Mouse (Mus musculus) layer of hippocampus, postnatal 14 days (tissue): Measurements from ENCODE around the gene Chka. TPM values are rescaled to one million over a fixed set of nuclear protein-coding genes. Genes with fewer than 3 reads are reported as not detected.

Source experiments
- DNase-seq, 2 experiments: peaks; one replicate each; pipeline ENCODE4 v3.0.0; 2021 to 2022; ENCODE audit warnings: low spot score in 2 of 2, mixed read lengths in 1 of 2
- total RNA-seq, 2 experiments: library from RNA; stranded (reverse); gene quantifications; 2 replicates each; pipeline ENCODE4 v1.2.3; 2021

Gene Chka
- total RNA-seq, 2 experiments from 2014 or later = 98.8 to 100 TPM

DNA sequence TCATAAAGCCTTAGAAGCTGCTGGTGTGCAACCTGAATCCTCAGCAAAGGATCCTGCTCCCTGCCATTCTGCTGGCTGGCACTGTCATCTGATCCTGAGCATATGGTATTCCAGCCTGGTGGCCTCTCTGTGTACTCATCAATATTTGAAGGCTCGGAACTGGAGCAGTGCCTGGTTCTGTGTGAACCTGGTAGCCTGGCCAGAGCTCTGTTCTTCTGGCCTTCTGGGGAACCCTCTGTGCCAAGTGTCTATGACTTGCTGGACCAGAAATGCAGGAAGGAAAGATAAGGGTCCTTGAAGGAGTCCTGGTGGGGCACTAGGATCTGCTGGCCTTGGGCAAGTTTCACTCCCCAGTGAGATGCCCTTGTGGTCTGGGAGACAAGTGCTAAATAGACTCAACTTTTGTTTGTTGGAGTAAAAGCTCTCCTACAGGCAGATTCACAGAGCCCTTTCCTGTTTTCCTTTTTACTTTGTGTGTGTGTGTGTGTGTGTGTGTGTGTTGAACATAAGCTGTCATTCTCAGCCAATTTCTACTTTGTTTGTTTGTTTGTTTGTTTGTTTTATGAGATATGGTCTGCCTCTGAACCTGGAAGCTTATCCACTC is 5.7 kb upstream of the Chka start:
- peak in 1 of 2 experiments; percentile 28 for DNase-seq

DNA sequence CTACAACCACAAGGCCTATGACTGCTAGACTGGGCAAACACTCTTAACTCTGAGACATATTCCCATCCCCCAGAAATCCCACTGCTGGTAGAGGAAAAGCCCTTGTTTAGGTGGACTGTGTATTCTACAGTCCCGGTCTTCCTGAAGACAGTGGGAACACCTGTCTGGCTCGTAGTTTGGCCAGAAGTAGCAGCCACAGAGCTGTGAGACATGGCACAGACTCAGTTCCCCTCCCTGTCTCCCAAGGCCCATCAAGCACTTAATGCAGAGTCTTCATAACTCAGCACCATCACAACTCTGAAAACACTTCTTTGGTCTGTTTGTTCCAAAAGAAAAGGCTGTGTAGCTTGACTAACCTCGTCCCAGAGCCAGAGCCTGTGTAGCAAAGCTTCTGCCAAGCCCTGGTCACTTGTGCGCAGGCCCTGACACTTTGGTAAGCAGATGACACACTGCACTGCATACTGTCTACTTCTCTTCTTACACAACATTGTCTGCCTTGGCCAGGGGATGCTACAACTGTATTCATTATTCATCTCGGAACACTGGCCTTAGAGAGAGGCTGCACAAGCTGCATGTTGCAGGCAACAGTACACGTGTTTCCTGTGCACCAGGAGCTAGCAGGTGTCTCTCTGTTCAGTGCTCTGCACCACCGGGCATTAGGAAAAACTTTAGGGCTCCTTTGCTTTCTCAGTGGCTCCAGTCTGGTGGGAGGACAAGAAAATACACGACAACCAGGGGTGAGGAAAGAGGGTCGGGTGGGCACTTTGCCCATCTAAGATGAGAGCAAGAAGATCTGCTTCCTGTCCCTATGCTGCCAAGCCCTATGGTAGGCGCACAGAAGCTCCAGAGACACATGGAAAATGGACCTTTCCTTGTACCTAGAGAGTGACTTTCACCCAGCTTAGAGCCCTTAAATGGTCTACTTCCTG is 4.6 kb upstream of the Chka start:
- DNase-seq = no peak

GRCm38 (mm10) chr19:3847711-3848110 is 3.9 kb upstream of the Chka start:
- DNase-seq = no peak

DNA sequence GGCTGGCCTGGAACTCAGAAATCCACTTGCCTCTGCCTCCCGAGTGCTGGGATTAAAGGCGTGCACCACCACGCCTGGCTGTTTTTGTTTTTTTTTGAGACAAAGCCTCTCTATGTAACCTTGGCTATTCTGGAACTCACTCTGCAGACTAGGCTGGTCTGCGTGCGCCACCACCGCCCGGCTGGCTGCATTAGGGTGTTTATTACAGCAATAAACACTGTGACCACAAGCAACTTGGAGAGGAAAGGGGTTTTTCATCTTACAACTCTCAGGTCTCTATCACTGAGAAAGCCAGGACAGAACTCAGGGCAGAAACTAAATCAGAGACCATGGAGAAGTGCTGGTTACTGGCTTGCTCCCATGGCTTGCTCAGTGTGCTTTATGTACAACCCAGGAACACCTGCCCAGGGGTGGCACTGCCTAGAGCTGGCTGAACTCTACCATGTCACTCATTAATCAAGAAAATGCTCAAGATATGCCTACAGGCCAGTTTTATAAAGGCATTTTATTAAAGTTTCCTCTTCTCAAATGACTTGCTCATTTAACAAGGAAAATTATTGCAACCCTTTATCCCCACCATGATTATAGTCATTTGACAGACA is 3.3 kb upstream of the Chka start:
- no peak for DNase-seq

DNA sequence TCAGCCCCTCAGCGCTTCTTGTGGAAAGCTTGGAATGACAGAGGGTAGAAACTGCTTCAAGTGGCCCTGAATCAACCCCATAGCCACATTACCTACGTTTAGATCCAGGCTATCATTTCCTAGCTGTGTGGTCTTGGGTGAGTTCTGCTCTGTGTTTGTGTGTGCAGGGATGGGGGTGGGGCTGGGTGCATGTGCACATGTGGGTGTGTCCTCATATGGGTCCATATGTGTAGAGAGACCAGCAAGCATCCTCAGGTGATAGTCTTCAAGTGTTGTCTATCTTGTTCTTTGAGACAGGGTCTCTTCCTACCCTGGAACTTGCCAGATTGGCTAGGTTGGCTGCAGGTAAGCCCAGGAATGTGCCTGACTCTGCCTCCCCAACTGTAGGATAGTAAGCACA is 2.3 kb upstream of the Chka start:
- no peak for DNase-seq

GRCm38 (mm10) chr19:3850076-3850475 is 1.5 kb upstream of the Chka start:
- no peak for DNase-seq

DNA sequence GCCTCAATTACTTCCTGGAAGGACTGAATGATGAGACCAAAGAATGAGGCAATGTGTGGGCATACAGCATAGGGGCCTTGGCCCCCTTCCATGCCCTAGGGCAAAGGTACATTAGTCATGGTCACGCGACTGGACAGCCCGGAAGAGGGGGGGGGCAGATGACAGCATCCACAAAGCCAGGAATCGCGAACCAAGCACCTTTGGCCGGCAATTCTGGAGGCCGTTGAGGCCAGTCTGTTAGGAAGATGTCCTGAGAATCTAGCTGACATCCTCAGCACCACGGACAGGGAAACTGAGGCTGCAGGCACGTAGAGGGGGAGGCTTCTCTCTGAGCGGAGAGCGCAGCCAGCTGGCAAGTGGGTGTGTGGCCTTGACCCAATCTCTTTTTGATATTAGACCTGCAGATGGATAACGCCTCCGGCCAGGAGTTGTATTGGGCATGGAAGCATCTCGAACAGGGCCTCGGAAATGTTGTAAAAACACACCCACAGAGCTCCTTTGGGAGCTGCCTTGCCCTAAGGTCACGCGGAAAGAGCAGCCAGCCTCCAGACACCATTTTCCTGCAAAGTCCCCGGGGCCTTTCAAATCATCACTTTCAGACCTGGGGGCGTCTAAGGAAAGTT is 615 bp upstream of the Chka start:
- DNase-seq = peak in 1 of 2 experiments; percentile 24

DNA sequence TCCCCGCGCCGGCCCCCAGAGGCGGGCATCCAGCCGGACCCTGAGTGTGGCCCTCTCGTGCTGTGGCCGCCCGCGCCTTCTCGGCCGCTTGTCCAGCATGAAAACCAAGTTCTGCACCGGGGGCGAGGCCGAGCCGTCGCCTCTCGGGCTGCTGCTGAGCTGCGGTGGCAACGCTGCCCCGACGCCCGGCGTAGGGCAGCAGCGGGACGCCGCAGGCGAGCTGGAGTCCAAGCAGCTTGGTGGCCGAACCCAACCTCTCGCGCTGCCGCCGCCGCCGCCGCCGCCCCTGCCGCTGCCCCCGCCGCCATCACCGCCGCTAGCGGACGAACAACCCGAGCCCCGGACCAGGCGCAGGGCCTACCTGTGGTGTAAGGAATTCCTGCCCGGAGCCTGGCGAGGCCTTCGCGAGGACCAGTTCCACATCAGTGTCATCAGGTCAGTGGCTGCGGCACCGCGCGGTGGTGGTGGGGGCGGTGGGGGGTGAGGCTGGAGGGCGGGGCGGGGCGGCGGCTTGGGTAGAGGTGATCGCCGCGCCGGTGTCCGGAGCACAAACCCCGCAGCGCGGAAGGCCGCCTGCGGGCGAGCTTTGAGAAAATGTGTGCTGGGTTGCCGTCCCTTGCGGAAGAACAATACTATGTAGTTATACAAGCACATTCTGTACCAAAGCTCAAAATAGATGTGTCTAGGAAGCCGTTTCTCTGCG is 557 bp downstream of the Chka start:
- peak in 1 of 2 experiments; percentile 50 for DNase-seq

GRCm38 (mm10) chr19:3853121-3853520 is 1.5 kb downstream of the Chka start:
- no peak for DNase-seq

GRCm38 (mm10) chr19:3853891-3854290 is 2.3 kb downstream of the Chka start:
- DNase-seq = peak in 1 of 2 experiments; percentile 40

- DNase-seq = no peak
These were observed 3.5 kb downstream of the Chka start for GRCm38 (mm10) chr19:3855091-3855490.

DNA sequence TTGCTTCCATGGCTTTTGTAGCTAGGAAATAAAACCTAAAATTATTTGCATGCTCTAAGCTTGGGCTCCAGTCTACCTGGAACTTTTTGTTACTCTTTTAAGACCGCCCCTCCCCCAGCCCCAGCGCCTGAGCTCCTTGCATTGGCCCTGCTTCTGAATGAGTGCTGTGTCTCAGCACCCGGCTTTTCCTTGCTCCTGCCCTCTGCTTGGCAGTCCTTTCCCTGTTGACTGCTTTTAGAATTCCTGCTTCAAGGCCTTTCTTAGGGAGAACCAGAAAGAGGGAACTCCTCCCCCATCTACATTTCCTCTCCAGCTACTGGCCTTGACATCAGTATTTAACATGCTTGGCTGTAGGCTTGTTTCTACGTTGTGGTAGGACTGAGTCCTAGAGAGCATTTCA is 4.0 kb downstream of the Chka start:
- peak; percentile 35 to 61 for DNase-seq

DNA sequence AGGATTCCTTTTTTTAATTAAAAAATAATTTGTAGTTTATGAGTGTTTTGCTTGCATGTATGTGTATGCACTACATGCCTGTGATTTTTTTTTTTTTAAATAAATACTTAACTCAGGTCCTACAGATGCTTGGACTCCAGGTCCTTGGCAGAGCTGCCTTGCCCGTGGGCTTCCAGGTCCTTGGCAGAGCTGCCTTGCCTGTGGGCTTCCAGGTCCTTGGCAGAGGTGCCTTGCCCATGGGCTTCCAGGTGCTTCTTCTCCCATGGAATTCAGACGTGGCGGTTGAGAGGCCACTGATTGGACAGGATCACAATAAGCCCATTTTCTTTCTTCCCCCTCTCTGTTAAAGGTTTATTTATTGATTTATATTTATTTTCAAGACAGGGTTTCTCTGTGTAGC is 5.6 kb downstream of the Chka start:
- no peak for DNase-seq

GRCm38 (mm10) chr19:3862713-3863112 is 11.1 kb downstream of the Chka start:
- peak in 1 of 2 experiments; percentile 18 for DNase-seq

DNA sequence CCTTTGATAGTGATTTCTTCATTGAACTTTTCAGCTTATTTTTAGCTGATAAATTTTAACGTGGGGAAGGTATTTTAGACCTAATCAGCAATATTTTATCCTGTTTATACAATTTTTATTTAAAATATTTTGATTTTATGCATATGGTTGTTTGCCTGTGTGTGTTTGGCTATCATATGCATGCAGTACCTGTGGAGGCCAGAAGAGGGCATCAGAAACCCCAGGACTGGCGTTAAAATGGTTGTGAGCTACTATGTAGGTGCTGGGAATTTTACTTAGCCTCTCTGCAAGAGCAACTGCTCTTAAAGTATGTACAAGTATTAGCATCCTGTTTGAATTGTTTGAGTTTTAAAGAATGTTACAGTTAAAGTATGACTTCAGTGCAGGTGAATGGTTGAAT is 13.4 kb downstream of the Chka start:
- DNase-seq = no peak

DNA sequence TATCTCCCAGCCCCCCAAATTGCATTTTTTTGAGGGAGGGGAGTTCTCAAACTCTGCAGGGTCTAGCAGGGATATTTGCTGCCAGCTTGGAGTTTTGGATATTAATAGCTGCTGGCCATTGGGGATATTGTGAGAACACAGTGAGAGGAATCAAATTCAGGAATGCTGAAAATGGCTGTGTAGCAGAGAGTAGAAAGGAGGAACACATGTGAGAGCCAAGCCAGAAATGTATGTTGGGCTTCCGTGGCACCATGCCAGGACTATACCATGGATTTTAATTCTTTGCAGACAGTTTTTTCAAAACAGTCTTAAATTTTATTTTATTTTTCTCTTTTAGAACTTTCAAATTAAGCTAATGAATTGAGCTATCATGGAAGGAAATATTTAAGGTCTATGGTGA is 16.7 kb downstream of the Chka start:
- DNase-seq = no peak

DNA sequence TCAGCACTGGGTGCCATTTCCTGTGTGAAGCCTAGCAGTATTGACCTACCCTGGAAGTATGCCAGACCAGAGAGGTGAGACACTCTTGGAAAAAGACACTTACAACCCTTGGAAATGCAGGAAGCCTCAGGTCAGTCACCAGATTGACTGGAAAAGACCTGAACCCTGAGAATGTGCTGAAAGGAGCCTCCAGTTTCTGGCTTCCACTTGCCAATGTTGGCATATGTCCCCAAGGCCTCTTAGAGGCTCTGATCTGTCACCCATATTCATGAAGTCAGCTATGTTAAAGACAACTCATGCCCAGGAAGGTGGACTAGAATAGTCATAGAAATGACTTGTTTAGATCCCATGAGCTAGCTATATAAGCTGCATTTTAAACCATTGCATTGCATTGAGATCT is 19.9 kb downstream of the Chka start:
- DNase-seq = no peak

GRCm38 (mm10) chr19:3872373-3872772 is 20.8 kb downstream of the Chka start:
- no peak for DNase-seq

DNA sequence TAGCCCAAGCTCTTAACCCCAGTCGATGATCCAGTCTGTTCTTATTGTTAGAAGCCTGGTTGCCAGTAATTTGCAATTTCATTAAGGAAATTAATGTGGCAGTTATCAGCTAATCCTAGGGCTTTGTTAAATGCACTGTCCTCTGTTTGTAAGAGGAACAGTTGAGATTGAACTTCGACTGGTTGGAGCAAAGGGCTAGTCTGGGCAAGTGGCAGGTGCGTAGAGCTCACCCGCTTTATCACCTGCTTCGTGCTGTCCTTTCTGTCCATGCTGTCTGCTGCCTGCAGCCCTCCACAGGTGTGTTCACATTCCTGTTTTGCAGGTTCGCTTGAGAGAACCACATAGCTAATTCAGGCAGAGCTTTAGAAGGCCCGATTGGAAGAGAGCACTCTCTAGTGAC is 23.5 kb downstream of the Chka start:
- no peak for DNase-seq

- no peak for DNase-seq
These were observed 28.7 kb downstream of the Chka start for GRCm38 (mm10) chr19:3880054-3880848.
